ENCODE assay signal across 8 mouse cellular contexts in the genomic region with DNA sequence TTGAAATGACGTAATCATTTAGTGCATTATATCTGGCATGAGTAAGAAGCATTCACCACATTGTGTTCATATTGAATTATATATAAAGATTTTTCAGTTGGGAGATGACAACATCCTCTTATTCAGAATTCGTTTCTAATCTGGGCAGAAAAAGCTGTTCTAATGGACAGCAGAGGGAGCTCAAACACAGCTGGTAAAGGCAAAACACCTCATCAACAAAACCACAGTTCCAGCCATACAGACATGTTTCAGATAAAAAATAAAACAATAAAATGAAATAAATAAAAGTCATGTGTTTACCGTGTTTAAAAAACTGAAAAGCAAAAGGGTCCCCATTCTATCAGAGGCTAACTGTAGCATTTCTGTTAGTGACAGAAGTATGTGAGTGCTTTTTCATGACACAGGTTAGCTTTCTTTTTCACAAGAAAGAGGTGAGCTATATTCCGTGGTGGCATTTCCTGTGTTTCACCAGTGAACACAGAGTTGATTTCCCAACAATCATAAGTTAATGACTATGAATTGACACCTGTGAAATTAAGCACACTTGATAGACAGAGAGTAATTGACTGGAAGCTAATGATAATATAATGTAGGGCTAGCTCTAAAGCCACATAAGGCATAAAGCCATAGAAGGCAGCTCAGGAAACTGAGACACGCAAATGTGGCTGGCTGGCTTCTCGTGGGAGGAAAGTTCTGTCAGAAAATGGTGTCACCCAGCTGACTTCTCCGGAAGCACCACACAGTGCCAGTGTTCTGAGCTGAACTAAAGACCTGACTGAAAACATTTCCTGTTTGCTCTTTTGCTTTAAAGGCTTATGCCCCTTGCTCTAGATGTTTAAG.
A peak's percentile ranks its signal among the peaks of the same experiment; 100 is the strongest.
DNase-seq lines count a peak whose midpoint lies in the region; ATAC-seq and TF ChIP-seq lines count a peak whose summit lies in the region.

No protein-coding gene starts in this region.

- no peaks in the 10 kb centered on the region for H3K36me3 ChIP-seq in heart, adult 2 months (ENCODE audit: control insufficient read depth, insufficient read depth, low read length)
- H3K36me3 ChIP-seq in heart, embryonic 11.5 days (ENCODE audit: control insufficient read depth, insufficient read depth, low read length): no peaks in the 10 kb centered on the region

- H3K4me1 ChIP-seq in heart, adult 2 months (ENCODE audit: control insufficient read depth, insufficient read depth, low read length): no peaks in the 10 kb centered on the region
- H3K4me1 ChIP-seq in heart, embryonic 11.5 days (ENCODE audit: control insufficient read depth, insufficient read depth, low read length): no peaks in the 10 kb centered on the region

- no peak overlapping the region for H3K27ac ChIP-seq in heart, adult 2 months
- H3K27ac ChIP-seq in heart, embryonic 11.5 days (ENCODE audit: low read depth, low read length): no peak overlapping the region

- no peak overlapping the region for H3K4me2 ChIP-seq in heart, embryonic 11.5 days

- H3K4me3 ChIP-seq in heart, adult 2 months: no peak overlapping the region
- no peak overlapping the region for H3K4me3 ChIP-seq in heart, embryonic 11.5 days (ENCODE audit: low read depth, low read length)

- intact Hi-C loops in heart, adult 2 months (cut with DNase I): loop anchor here (5.0 kb wide), 2 partner anchors 837 to 967 kb away; no protein-coding TSS in a partner anchor
- intact Hi-C loops in heart, postnatal 25 days (cut with DNase I): loop anchor here (5.0 to 10.0 kb wide), 2 partner anchors 840 to 957 kb away; no protein-coding TSS in a partner anchor

- H3K79me2 ChIP-seq in heart, adult 2 months (replicated peaks; ENCODE audit: control insufficient read depth, insufficient read depth, low read length): no peaks in the 10 kb centered on the region

- H3K9me3 ChIP-seq in heart, embryonic 11.5 days (replicated peaks; ENCODE audit: control insufficient read depth, low read length): no peaks in the 10 kb centered on the region

- TF ChIP-seq POLR2A in heart, adult 2 months (IDR thresholded peaks at IDR 0.05; ENCODE audit: insufficient read depth, low read depth, low read length): no peak
- TF ChIP-seq POLR2A in brain, embryonic 14.5 days (IDR thresholded peaks at IDR 0.05; ENCODE audit: borderline replicate concordance, extremely low read depth, insufficient read depth, insufficient read length, poor library complexity, severe bottlenecking): no peak

- no peaks in the 10 kb centered on the region for H3K27me3 ChIP-seq in heart, adult 2 months (ENCODE audit: control insufficient read depth, insufficient read depth, low read length)
- H3K27me3 ChIP-seq in heart, embryonic 11.5 days (ENCODE audit: control insufficient read depth, insufficient read depth, low read length): no peaks in the 10 kb centered on the region

- peak; percentile 75 for TF ChIP-seq CTCF in heart, adult 2 months (IDR thresholded peaks at IDR 0.05)
- TF ChIP-seq CTCF in brain, embryonic 14.5 days (IDR thresholded peaks at IDR 0.05; ENCODE audit: borderline replicate concordance, extremely low read depth, insufficient read depth, insufficient read length): peak; percentile 60; the same call in 1 of the 2 replicates

- no peak for TF ChIP-seq EP300 in heart, adult 2 months (IDR thresholded peaks at IDR 0.05; ENCODE audit: insufficient read depth, low read depth, low read length)

- WGBS in heart, adult 2 months: 29% methylated on average over 7 of the region's 7 CpGs
- 56% methylated on average over 7 of the region's 7 CpGs for WGBS in heart, embryonic 11.5 days (ENCODE audit: insufficient replicate concordance)

- peak; percentile 75 for ATAC-seq in inflammation-experienced regulatory T-cells, adult 6 months
- ATAC-seq in heart, embryonic 11.5 days (replicated peaks; ENCODE audit: insufficient number of reproducible peaks, low FRiP score, low TSS enrichment): no peak

- H3K9ac ChIP-seq in heart, adult 2 months (ENCODE audit: low read depth, low read length): no peak overlapping the region
- H3K9ac ChIP-seq in heart, embryonic 11.5 days (ENCODE audit: low read depth, low read length): no peak overlapping the region

- no peak for DNase-seq in heart, adult 2 months
- DNase-seq in heart, postnatal 25 days (ENCODE audit: low spot score): no peak
- DNase-seq in CD4-positive helper T cell, adult 2 months (ENCODE audit: low read depth, low spot score): peak; percentile 48
- peak; percentile 86 for DNase-seq in brain, embryonic 14.5 days (ENCODE audit: low read depth)
- DNase-seq in retina, postnatal 1 day: peak; percentile 63
- DNase-seq in testis, postnatal 14 days (ENCODE audit: low spot score): no peak

Comparison
In these comparisons a context has a peak if more than half of its experiments do, and no peak if none do; other contexts are left out.
1. DNase-seq: peak in CD4-positive helper T cell, adult 2 months (single experiment), brain, embryonic 14.5 days (single experiment) and retina, postnatal 1 day (single experiment); none in heart, adult 2 months (0 of 2), heart, postnatal 25 days (single experiment) and testis, postnatal 14 days (single experiment).